Mouse (Mus musculus): ENCODE data around the gene Ccdc58.
"Not testable (repeated sequence)": the region's sequence is repeated elsewhere in the genome, so short reads cannot be mapped to it uniquely, and the experiment has no call there.

Gene Ccdc58

DNA sequence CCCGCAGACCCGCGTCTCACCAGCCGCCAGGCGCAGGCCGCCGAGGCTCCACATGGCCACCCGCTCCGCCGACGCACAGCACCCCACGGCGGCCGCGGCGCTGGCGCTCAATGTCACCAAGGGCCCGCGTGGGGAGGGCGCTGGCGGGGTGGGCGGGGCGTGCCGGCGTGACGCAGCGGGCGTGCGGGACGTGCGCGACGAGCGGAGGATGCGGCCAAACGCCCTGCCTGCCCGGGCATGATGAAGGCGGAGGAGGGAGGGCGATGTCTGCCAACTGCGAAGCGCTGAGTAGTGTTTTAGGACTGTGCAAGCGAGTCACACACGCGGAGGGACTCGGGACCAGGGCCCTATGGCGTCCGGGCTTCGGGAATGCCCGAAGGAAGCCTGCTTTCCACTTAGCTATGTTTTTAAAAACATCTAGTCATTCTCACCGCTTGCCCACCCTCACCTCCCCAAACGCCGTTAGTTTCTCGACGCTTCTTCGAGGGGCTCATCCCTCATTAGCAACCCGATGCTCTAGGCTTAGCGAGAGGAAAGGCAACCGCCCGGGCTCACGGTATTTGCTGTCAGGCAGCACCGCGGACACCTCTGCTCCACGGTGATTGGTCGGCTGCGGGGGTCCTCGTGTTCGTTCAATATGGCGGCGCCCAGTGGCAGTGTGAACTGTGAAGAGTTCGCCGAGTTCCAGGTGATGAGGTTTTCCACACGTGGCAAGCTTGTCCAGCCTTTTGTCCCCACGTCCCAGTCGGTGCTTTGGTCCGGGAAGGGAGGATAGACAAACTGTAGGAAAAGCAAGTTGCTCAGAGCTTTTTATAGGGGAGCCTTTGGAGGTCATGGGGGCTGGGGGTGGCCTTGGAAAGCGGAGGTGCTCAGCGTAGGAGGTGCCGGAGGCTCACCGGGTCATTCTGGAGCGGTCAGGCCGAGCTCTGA lies at the start of gene Ccdc58, which contains the start of gene Fam162a:
Gene Ccdc58, plus strand, starts transcription at position 236 of the 930 bp plus-strand sequence.
Gene Fam162a, minus strand, starts transcription at position 145 of the 930 bp plus-strand sequence.
- peak; percentile 97 for DNase-seq (ENCODE audit: low read depth, low spot score)

GRCm38 (mm10) chr16:36028120-36028519 lies 43.4 kb upstream of the Ccdc58 start:
- not testable (repeated sequence) for DNase-seq (ENCODE audit: low read depth, low spot score)

GRCm38 (mm10) chr16:36040640-36041624 lies 30.6 kb upstream of the Ccdc58 start, which contains the start of gene Wdr5b:
Gene Wdr5b, plus strand, starts transcription at chr16:36041190.
- peak; percentile 97 for DNase-seq (ENCODE audit: low read depth, low spot score)

DNA sequence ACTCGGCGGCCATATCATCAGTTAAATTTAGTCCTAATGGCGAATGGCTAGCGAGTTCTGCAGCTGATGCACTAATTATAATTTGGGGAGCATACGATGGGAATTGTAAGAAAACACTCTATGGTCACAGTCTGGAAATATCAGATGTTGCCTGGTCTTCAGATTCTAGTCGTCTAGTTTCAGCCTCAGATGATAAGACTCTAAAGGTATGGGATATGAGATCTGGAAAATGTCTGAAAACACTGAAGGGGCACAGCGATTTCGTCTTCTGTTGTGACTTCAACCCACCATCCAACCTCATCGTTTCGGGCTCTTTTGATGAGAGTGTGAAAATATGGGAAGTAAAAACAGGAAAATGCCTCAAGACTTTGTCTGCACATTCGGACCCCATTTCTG lies 29.9 kb upstream of the Ccdc58 start:
- DNase-seq (ENCODE audit: low read depth, low spot score): no peak

GRCm38 (mm10) chr16:36043073-36043472 lies 28.4 kb upstream of the Ccdc58 start:
- no peak for DNase-seq (ENCODE audit: low read depth, low spot score)

DNA sequence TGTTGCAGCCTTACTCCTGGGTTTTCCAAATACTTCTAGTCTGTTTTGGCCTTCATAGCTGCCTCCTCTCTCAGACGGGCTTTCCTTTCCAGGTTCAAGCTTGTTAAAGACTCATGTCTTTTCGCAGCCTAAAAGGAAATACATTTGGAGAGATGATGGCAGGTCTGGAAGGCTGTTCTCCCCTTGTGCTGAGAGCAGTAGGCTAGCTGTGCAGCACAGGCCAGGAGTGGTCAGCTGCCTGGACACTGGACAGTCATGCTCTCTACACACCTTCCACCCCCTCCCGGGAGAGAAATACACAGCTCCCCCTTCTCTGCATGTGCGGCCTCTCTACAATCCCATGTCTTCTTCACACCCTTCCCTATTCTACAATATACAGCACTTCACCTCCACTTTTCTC lies 27.5 kb upstream of the Ccdc58 start:
- no peak for DNase-seq (ENCODE audit: low read depth, low spot score)

GRCm38 (mm10) chr16:36047538-36047937 lies 23.9 kb upstream of the Ccdc58 start:
- DNase-seq (ENCODE audit: low read depth, low spot score): no peak

DNA sequence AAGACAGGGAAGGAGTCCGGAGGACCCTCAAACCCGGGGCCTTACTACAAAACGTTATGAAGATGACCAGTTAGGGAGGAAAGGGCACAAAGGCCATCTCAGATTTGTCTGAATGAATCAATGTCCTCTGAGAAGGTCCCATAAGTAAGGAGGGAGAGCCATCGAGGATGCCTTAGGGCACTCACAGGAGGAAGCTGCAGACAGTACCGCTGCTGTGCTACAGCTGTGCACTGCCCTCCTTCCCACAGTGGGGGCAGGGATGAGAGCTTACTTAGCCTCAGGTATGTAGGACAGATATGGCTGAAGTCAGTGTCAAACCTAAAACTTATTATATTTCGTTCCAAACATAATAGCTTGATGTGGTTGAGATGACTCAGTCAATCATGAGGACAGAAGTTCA lies 20.0 kb upstream of the Ccdc58 start:
- no peak for DNase-seq (ENCODE audit: low read depth, low spot score)

GRCm38 (mm10) chr16:36053524-36054275 lies 17.8 kb upstream of the Ccdc58 start:
- DNase-seq (ENCODE audit: low read depth, low spot score): no peak

GRCm38 (mm10) chr16:36054920-36055319 lies 16.6 kb upstream of the Ccdc58 start:
- DNase-seq (ENCODE audit: low read depth, low spot score): no peak

DNA sequence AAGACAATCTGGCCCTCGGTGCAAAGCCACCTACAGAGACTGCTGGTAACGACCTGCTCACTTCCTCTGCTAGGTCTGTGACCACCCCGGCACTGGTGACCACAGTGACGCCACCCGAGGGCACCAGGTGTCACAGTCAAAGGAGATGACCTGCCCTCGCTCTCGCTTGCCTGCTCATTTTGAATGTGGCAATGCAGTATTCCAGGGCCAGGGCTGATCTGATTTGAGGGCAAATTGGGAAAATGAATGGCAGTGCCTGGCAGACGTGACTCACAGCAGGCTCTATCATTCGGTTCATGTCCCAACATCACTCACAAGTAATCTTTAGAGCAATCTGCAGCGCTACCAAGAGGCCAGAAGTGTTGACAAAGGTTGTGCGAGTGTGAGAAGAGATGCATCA lies 15.1 kb upstream of the Ccdc58 start:
- no peak for DNase-seq (ENCODE audit: low read depth, low spot score)

DNA sequence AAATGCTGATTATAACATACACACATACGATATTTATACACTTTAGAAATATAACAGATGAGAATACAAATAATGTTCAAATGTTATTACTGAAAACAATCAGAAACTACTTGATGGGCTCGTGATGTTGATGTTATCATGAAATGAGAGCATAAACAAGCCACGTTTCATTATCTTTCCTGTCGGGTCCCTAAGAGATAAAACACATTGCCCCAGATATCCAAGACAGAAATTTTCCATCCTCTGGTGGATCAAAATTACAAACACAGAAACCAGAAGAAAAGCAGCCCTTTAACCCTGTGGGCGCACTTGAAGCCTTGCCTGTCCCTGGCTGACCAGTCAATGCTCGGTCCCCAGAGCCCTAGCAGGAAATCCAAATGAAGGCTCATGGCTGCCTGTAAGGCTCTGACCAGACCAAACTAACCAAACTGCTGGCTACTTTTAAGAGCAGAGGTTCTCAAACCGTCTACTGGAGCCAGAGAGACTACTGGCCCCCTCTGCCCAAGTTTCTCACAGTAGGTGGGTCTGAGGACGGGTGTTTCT lies 13.5 kb upstream of the Ccdc58 start:
- DNase-seq (ENCODE audit: low read depth, low spot score): no peak

GRCm38 (mm10) chr16:36062534-36062933 lies 9.0 kb upstream of the Ccdc58 start:
- DNase-seq (ENCODE audit: low read depth, low spot score): not testable (repeated sequence)

- DNase-seq (ENCODE audit: low read depth, low spot score): no peak
Measured at GRCm38 (mm10) chr16:36063315-36063714, 8.2 kb upstream of the Ccdc58 start.

DNA sequence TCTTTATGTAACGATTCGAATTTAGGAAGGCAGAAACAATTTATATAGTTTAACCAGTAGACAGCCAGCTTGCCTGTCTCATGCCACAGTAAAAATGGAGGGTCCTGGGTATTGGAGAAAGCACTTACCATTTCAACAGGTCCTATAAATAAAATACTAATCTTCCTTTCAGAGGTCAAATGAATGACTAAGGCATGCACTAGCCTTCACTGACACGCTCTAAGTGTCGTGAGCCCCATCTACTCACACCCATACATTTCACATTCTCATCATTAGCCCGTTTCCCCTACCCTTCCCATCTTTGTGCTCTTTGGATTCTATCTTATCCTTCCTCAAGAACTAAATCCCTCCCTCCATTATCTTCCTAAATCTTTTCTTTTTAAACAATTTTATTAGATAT lies 6.6 kb upstream of the Ccdc58 start:
- DNase-seq (ENCODE audit: low read depth, low spot score): no peak

DNA sequence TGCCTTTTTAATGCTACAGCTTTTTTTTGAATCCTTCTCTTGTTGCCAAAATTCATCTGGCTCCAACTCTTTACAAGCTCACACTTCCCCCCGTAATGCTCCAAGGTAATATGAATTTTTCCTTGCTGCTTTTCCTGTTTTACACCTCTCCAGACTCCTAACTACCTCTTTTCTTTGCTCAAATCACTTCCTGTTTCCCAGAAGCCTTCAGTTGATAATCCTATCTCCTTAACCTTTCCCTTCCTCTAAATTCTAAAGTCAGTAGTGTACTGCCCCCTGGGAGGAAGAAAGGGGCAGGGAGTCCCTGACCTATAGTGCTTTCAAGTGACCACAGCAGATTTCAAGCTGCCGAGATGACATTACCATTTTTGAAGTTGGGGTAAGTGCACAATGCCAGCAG lies 3.8 kb upstream of the Ccdc58 start:
- DNase-seq (ENCODE audit: low read depth, low spot score): no peak

DNA sequence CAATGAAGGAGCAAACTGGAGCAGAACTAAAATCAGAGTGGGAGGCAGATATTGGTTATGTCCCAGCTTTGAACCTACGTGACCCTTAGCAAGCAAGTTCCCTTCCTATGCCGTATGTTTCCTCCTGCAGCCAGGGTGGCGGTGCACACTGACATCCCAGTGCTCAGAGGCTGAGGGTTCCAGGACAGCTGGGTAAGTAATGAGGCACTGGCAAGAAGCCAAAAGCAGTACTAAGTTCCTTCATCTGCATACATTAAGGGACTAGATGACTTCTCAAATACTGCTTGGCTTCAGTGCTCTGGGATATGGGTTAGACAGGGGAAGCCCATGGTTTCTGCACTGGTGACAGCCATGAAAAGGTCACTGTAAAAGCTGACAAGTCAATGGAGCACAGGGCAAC lies 3.1 kb upstream of the Ccdc58 start:
- DNase-seq (ENCODE audit: low read depth, low spot score): no peak

- peak; percentile 44 for DNase-seq (ENCODE audit: low read depth, low spot score)
Measured at GRCm38 (mm10) chr16:36069819-36070575, 1.5 kb upstream of the Ccdc58 start.

DNA sequence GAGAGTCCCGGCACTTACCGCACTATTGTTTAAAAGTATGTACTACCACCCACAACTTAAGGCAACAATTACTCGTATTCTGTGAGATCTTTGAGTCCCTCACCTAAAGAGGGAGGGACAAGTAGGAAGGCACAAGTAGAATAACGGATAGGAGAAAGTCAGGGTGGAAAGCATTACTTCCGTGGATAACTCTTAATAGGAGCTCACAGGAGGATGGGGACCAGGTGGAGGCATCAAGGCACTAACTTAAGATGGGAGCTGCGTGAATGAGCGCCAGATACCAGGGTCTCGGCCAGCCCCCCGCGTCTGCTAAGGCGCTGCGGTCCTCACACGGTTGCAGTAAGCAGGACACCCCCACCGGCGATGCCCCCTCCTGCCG lies 425 bp upstream of the Ccdc58 start:
- no peak for DNase-seq (ENCODE audit: low read depth, low spot score)

- no peak for DNase-seq (ENCODE audit: low read depth, low spot score)
Measured at GRCm38 (mm10) chr16:36072410-36073011, 1.0 kb downstream of the Ccdc58 start.
